Mouse (Mus musculus): ENCODE measurements around the gene Tmem248.

GRCm38 (mm10) chr5:130171956-130172601 lies 44.8 kb upstream of the Tmem248 start:
- TF ChIP-seq CTCF (IDR thresholded peaks at IDR 0.05; ENCODE audit: extremely low read depth, insufficient read depth, low read length) (no peak), POLR2A (IDR thresholded peaks at IDR 0.05; ENCODE audit: extremely low read depth, insufficient read depth, low read length) (no peak)

Data from cortical plate, adult 2 months (tissue).